ENCODE assay signal across 14 mouse cellular contexts in genomic region chr3:84731003-84731402, GRCm38 (mm10).
DNase-seq lines count a peak whose midpoint lies in the region; ATAC-seq and TF ChIP-seq lines count a peak whose summit lies in the region.
"Had no signal": no experiment of that assay in that cellular context is flagged by ENCODE, and none has a peak within 500 bp of the region (broad histone marks: within the 10 kb centered on the region; RNA-seq: fewer than 3 reads in every experiment).

No protein-coding gene starts in this region.

- H3K4me3 ChIP-seq in heart, embryonic 16.5 days (ENCODE audit: low read length): no peak overlapping the region
- no peak overlapping the region for H3K4me3 ChIP-seq in thymus, adult 2 months (ENCODE audit: control insufficient read depth, insufficient read depth, low read length)
- H3K4me3 ChIP-seq in limb, embryonic 13.5 days: no peak overlapping the region
- H3K4me3 ChIP-seq: liver, embryonic 15.5 days had no signal

- H3K4me2 ChIP-seq in heart, embryonic 16.5 days (ENCODE audit: low read depth, low read length): no peak overlapping the region
- peak overlapping the region; percentile 66; the same call in 1 of the 2 replicates for H3K4me2 ChIP-seq in limb, embryonic 13.5 days (replicated peaks)

- intact Hi-C loops in heart, postnatal 25 days (cut with DNase I): no loop called here

- no peaks in the 10 kb centered on the region for H3K27me3 ChIP-seq in heart, embryonic 16.5 days (ENCODE audit: control insufficient read depth, insufficient read depth, low read length)
- H3K27me3 ChIP-seq in thymus, adult 2 months (ENCODE audit: control insufficient read depth, insufficient read depth, low read length): no peaks in the 10 kb centered on the region
- peaks cover 16% of the 10 kb centered on the region for H3K27me3 ChIP-seq in limb, embryonic 13.5 days
- H3K27me3 ChIP-seq: embryonic facial prominence, embryonic 15.5 days had no signal

- DNase-seq in heart, postnatal 25 days (ENCODE audit: low spot score): no peak
- no peak for DNase-seq in thymus, adult 2 months
- DNase-seq in thymus, postnatal 25 days: no peak
- DNase-seq in telencephalon, adult 2 months (ENCODE audit: low read depth, low spot score): peak; percentile 3
- no peak for DNase-seq in cerebellum, adult 11-12 months
- no peak for DNase-seq in heart, postnatal 4 days
- DNase-seq: adrenal gland, postnatal 36 days; cerebellum, adult 9-11 months; kidney, postnatal 10 days; spleen, adult 18-20 months had no signal

- H3K4me1 ChIP-seq in heart, embryonic 16.5 days (ENCODE audit: control insufficient read depth, insufficient read depth, low read length): peaks cover 2% of the 10 kb centered on the region; the same call in 1 of the 2 replicates
- peaks cover 53% of the 10 kb centered on the region for H3K4me1 ChIP-seq in thymus, adult 2 months (replicated peaks; ENCODE audit: control insufficient read depth, insufficient read depth, low read length)
- peaks cover 44% of the 10 kb centered on the region for H3K4me1 ChIP-seq in limb, embryonic 13.5 days

- ATAC-seq in heart, embryonic 16.5 days (replicated peaks; ENCODE audit: extremely low read depth, insufficient read depth, low FRiP score): no peak
- ATAC-seq in limb, embryonic 13.5 days (ENCODE audit: low FRiP score, low read depth): no peak

- no peak overlapping the region for H3K9ac ChIP-seq in heart, embryonic 16.5 days (ENCODE audit: low read length)
- H3K9ac ChIP-seq in limb, embryonic 13.5 days: no peak overlapping the region
- H3K9ac ChIP-seq: embryonic facial prominence, embryonic 15.5 days; liver, embryonic 15.5 days had no signal

- H3K9me3 ChIP-seq in heart, embryonic 16.5 days (replicated peaks; ENCODE audit: control insufficient read depth, low read length): no peaks in the 10 kb centered on the region
- no peaks in the 10 kb centered on the region for H3K9me3 ChIP-seq in limb, embryonic 13.5 days
- H3K9me3 ChIP-seq: embryonic facial prominence, embryonic 15.5 days; liver, embryonic 15.5 days had no signal

- TF ChIP-seq CTCF in thymus, adult 2 months (IDR thresholded peaks at IDR 0.05; ENCODE audit: borderline replicate concordance, control insufficient read depth, extremely low read depth, insufficient read depth, low read length, poor library complexity): no peak

- TF ChIP-seq POLR2A in thymus, adult 2 months (IDR thresholded peaks at IDR 0.05; ENCODE audit: control insufficient read depth, extremely low read depth, insufficient read depth, low read length, poor library complexity): no peak

- peak overlapping the region; percentile 32; the same call in 1 of the 2 replicates for H3K27ac ChIP-seq in heart, embryonic 16.5 days (ENCODE audit: low read length)
- H3K27ac ChIP-seq in thymus, adult 2 months (ENCODE audit: control insufficient read depth, insufficient read depth, low read length): peak overlapping the region; percentile 93
- no peak overlapping the region for H3K27ac ChIP-seq in limb, embryonic 13.5 days
- H3K27ac ChIP-seq: embryonic facial prominence, embryonic 15.5 days; liver, embryonic 15.5 days had no signal

- 57% methylated on average over 5 of the region's 5 CpGs for WGBS in heart, embryonic 16.5 days
- 66% methylated on average over 5 of the region's 5 CpGs for WGBS in thymus, adult 2 months
- 35% methylated on average over 5 of the region's 5 CpGs for WGBS in limb, embryonic 13.5 days

- H3K36me3 ChIP-seq in heart, embryonic 16.5 days (ENCODE audit: control insufficient read depth, insufficient read depth): no peaks in the 10 kb centered on the region
- H3K36me3 ChIP-seq in thymus, adult 2 months (ENCODE audit: control insufficient read depth, insufficient read depth, low read length): no peaks in the 10 kb centered on the region
- H3K36me3 ChIP-seq in limb, embryonic 13.5 days: no peaks in the 10 kb centered on the region
- H3K36me3 ChIP-seq: embryonic facial prominence, embryonic 15.5 days; liver, embryonic 15.5 days had no signal
